Mouse (Mus musculus): ENCODE measurements around the gene Atic.

The Atic gene

DNA sequence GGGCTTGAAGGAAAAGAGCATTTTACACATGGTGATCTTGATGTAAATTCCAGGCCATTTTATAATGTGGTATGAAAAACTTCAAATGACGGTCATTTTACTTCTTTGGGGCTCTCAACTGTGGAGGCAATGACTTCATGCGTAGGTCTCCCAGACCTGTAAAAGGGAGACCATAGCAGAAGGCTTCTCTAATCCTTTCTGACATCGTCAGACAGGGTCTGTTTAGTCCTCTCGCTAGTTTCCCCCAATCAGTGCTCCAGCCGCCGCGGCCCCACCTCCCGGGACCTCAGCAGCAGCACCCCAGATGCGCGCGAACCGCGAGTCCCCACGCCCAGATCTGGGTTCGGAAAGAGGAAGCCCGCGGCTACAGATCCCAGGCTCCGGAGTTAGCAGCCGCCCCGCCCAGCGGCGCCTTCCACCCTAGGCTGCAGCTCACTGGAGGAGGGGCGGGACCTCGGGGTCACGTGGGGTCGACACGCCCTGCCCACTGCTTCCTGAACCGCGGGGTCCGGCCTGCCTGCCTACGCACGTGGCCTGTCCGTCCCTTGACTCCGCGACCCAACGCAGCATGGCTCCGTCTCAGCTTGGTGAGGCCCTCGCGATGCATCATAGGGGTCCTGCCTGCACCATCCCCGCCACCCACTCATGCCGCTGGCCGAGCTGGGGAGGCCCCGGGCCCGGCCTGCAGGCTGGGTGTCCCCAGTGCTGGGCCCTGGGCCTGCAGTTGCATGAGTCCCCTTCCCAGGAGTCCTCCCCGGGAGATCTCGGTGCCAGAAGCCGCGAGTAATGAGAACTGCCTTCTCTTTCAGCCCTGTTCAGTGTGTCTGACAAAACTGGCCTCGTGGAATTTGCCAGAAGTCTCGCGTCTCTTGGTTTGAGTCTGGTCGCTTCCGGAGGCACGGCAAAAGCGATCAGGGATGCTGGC, at the start of gene Atic:
Gene Atic (plus strand): TSS at position 463 of the 925 bp plus-strand sequence.
- peak; percentile 93 for DNase-seq (ENCODE audit: low read depth, low spot score)

DNA sequence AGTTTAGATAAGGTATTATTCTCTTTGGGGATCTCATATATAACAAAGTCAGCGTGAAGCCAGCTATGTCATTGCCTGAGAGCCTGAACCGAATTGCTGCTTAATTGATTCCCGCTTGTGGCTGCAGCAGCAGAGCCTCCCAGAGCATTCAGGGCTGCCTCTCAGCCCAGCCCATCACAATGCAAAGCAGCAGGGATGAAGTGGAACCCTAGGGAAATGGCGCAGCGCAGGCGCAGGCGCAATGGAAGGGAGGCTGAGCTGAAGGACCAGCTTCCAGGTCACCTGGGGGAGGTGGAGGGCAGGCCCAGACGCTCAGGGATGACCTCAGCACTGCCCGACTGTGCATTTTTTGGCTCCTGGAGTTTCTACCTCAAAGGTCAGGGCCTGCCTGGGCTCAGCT, 49.7 kb upstream of the Atic start:
- peak; percentile 47 for DNase-seq (ENCODE audit: low read depth, low spot score)

DNA sequence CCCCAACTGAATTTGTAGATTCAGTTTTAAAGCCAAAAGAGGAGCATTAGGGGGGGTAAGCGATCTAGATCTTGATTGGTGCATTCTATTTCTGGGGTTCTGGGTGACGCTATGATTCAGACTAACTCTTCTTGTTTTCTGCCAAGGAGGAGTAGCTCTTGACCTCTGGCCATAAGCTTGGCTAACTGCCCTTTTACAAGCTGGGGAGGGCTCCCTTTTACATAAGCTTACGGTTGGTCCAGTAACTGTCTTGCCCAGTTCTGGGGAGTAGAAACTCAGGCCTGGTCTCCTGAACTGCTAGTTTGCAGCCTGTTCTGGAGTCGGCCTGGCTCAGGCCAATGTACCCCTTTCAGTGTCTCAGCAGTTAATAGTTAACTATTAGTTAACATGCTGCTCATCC, 41.9 kb upstream of the Atic start:
- DNase-seq (ENCODE audit: low read depth, low spot score): no peak

DNA sequence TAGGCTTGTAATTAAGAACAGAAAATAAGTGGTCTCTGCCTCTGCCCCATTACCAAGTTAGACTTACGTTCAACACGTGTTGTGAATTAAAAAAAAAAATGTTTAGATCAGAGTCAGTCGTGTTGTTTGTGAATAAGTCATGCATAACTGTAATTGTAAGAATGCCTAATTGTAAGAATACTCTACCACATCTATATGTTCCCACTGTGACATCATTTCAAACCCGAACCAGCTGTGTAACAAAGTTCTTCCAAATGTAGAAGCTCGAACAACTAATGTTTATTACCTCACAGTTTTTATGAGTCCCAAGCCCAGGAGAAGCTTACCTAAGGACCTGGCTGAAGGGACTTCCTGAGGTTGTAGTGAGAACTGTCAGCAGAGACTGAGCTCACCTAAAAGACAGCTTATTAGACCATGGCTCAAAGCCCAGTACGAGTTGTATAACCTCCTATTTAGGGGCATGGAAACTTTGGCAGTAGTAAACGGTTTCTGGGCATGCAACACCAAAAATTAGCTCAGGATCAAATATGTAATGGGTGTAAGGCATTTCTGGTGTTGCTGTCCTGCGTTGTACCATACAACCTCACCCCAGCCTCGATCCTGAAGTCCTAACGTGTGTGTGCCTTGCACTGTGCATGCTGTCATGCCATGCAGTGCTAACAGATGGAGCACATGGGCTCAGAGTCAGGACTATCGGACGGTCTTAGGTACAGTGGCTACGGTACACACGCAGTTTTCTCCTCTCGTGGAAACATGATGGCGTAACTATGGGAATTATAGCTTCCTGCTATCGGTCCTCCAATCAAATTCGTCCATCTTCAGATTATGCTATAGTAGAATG, 27.9 kb upstream of the Atic start:
- no peak for DNase-seq (ENCODE audit: low read depth, low spot score)

DNA sequence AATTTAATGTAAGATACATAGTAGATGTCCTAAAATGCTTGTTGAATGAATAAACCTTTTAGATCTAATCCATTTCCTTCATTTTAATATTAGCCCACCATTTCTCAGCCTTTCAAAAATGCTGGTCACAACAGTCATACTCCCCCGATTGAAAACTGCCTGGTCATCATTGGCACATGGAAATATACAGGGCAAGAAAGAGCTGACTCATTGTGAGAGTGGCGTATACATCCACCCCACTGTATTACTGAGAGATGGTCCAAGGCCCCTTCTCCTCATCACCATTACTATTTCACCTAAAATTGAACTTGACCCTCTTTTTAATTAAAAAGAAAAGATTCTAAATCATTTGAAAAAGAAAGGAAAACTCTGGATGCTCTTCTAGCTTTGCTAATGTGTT, 26.2 kb upstream of the Atic start:
- no peak for DNase-seq (ENCODE audit: low read depth, low spot score)

DNA sequence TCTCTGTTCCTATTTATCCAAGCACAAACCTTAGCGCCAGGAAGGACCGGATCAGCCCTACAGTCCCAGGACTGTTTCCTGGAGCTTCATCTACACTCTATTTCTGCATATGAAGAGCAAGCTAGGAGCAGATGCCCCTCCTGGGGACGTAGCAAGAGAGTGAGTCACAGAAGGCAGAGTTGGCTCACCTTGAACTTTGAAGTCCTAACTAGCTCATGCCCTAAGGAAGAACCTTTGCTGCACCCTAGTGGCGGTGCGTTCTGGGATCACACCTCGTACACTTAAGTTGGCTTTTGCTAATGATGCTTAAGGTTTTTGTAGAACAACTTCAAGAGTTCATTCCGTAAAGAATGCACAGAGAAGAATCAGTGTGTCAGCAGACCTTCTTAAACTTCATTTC, 25.3 kb upstream of the Atic start:
- DNase-seq (ENCODE audit: low read depth, low spot score): peak; percentile 58

DNA sequence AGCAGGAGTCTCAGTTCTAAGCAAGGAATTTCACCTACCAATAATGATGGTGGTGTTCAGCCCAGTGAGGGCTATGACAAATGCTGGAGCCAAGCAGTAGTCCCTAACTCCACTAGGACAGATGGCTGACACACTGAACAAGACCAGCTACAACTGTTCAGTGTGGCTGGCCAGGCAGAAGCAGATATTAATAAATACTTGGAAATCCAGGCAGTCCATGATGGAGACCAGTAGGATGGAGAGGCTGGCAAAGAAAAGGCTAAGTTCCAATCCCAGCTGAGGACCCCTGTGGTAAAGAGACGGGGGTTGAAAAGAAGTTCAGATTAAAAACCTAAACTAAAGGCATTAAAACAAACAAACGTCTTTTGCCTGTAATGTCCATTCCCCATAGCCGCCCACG, 17.3 kb upstream of the Atic start:
- DNase-seq (ENCODE audit: low read depth, low spot score): no peak

DNA sequence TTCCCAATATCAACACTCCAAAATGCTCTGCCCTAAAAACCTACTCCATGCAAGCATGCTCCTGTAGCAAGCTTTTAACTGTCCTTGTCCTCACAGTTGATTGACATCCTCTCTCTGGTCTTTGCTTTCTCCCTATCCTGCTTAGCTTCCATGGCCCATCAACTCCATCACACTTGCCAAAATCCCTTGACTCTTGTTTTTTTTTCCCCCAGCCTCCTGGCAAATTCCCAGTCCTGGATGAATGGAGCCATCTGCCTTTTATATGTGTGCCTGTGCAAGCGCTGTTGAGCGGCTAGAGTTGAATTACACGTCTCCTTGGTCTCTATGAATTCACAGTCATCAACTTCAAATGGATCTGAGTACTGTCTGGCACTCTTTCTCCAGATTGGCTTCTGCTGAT, 16.5 kb upstream of the Atic start:
- no peak for DNase-seq (ENCODE audit: low read depth, low spot score)

DNA sequence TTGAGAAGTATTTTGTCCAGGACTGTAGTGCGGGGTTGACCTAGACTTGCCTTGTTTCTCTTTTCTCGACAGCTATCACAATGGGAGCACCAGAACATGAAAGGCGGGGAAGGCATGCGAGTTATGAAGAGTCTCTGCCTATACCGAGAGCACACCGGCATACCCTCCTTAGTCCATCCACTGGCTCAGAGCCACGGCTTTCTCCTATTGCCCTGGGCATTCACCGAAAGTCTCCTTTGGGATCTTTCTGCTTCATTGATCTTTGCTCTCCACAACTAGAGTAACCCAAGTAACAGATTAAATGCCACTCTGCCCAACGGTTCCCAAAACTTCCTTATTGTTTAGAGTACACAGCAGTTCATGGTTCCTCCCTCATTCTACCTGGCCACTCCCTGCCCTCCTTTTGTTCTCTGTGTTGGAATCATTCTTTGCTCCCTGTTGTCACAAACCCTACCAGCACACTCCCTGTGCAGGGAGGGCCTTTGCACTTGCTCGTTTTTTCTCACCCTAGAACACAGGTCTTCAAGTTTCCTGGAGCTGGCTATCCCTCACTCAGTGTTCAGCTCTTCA, 6.2 kb upstream of the Atic start:
- DNase-seq (ENCODE audit: low read depth, low spot score): no peak

DNA sequence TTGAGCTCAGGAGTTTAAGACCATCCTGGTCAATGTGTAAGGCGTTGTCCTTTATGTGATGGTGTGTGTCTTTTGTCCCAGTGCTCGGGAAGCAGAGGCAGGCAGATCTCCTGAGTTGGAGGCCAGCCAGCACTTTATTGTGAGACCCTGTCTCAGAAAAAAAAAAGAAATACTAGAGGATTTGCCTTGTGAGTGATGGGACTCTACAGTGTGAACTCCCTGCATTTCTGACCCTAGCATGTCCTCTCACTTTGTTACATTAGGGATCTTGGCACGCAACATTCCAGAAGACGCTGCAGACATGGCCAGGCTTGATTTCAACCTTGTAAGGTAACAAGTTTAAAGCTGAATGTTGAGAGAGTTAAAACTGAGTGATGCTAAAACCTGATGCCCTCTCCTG, 3.7 kb downstream of the Atic start:
- no peak for DNase-seq (ENCODE audit: low read depth, low spot score)

DNA sequence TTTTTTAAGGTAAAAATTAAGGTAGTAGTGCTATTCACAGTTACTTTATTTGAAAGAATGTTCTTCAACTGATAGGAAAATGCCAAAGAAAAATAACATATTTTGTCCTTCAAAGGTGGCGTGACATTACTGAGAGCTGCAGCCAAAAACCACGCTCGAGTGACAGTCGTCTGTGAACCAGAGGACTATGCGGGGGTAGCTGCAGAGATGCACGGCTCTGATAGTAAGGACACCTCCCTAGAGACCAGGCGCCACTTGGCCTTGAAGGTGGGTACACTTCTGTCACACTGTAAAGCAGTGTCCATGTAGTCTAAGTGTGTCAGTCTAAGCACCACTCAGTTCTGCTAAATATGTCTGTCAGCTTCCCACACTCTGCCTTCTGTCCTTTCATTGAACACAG, 7.3 kb downstream of the Atic start:
- DNase-seq (ENCODE audit: low read depth, low spot score): no peak

DNA sequence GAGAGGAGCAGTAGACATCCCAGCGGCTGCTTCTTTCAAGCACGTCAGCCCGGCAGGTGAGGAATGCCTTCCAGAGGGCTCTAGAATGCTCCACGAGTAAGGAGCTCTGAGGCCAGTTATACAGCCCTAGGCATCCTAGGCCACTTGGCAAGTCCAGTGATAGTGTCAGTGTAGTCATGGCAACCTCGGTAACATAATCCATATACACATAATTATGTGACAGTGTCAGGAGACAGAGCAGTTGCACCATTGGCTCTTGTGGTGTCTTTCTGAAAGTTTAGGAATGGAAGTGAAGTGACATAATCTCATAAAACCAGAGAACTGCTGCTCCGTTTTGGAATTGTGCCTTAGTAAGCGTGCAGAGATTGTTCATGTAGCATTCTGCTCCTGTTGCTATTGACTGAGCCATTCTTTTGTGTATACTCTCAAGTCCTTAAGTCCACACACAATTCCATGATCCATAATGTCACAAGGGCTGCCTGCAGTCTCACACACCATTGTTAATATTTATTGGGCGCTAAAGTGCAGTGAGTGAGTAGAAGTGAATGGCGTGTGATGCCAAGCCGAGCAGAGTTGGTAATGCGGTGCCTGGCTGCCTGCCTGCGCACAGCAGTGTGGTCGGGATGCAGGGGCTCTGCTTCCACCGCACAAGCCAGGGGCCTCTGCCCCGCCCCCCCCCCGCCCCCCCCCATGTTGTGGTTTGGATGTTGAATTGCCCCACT, 11.1 kb downstream of the Atic start:
- DNase-seq (ENCODE audit: low read depth, low spot score): no peak

DNA sequence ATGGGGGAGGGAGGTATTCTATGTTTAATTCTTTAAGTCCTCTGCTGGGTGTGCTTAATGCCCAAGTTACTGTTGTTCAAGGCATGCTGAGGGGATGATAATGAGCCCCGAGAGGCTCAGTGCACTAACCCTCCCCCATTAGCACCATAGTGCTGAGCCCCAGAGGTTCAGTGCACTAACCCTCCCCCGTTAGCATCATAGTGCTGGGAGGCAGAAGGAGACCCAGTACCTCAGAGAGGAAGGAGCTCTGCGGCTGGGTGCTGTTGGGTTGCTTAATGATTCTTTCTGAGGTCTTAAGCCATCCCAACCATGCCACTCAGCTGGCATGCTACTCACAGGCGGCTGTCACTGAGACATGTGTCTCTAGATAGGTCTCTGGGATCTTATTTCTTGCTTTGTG, 13.2 kb downstream of the Atic start:
- no peak for DNase-seq (ENCODE audit: low read depth, low spot score)

DNA sequence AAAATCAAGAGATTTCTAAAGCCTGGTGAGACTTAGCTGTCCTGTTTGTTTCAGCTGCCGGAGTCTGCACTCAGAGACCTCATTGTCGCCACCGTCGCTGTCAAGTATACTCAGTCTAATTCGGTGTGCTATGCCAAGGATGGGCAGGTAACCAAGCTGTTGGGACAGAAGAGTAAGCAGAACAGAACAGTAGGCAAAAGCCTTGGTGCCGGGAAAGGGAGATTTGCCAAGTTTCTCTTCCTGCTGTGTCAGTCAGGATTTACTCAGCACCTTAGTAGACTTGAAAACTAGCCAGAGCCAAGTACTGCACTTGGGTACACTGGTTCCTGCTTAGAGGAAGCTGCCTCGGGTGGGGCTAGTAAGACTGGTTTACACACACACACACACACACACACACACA, 19.0 kb downstream of the Atic start:
- DNase-seq (ENCODE audit: low read depth, low spot score): no peak

DNA sequence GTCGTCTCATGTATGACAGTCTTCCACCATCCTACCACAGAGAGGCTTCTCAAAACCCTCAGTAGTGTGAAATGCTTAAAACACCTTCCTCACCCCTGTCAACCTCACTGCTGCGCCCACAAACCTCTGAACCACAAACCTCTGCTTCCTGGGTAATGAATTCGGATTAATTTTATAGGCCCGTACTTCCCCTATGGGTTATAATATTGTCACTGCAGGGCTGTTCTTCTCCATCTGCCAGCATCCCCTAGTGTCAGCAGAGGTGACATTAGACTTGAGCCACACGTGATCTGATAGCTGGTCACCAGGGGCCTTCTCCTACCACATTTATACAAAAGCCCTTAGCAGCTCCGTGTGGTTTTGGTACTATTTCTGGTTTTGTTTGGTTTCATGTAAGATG, 19.9 kb downstream of the Atic start:
- no peak for DNase-seq (ENCODE audit: low read depth, low spot score)

DNA sequence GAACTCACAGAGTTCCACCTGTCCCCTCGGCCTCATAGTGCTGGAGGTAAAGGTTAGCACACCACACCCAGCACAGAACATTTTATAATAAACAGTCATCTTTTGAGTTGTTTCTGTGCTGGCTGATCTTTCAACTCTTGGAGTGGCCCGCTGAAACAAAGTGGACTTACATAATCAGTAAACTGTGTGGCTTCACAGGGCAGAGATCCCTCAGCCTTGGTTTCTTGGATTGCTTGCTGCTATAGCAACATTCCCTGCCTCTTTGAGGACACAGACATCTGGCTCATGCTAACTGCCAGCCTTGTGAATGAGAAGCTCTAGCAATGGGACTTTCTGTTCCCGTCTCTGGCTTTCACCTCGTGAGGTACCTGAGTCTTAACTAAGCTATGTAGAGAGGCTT, 22.6 kb downstream of the Atic start:
- no peak for DNase-seq (ENCODE audit: low read depth, low spot score)

DNA sequence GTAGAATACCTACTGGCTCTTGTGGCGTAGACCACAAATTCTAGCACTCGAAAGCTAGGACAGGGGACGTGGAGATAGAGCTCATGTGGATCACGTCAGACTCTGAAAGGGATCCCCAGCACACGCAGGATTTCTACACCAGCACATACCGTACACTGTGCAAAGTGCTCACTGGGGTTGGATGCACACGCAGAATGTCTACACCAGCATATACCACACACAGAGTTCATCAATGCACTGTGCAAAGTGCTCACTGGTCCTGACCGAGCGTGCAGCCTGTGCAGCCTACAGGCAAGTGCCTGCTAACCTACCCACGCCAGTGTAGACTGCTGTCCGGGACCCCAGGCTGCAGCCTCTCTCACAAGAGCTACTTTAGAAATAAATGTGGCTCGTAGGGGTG, 23.5 kb downstream of the Atic start:
- DNase-seq (ENCODE audit: low read depth, low spot score): no peak

DNA sequence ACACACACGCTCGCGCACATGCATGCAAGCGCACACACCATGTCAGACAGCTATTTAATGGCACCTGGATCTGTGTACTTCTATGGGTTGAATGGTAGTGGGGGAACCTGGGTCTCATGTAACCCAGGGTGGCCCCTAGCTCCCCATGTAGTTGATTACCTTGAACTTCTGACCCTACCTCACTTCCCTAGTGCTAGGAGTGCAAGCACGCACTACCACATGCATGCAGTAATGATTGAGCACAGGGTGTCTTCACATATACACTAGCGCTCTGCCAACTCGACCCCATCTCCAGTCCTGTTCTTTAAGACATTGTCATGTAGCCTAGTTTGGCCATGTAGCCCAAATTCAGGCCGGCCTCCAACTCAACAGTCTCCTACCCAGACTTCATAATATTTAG, 26.4 kb downstream of the Atic start:
- DNase-seq (ENCODE audit: low read depth, low spot score): no peak

DNA sequence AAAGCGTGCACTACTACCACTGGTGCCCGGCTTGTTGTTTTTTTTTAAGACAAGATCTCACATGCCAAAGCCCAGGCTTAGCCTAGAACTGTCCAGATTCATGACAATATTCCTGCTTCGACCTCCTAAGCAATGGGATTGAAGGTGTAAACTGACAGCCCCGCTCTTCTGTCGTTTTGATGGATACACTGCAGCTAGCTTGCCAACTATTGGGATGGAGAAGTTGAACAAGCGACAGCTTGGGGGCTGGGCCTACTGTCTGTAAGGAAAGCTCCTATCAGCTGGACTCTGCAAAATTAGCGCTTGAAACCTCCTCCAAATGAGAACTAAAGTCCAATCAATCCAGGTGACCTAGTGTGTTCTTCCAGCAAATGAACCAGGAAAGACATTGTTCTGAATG, 26.9 kb downstream of the Atic start:
- DNase-seq (ENCODE audit: low read depth, low spot score): no peak

DNA sequence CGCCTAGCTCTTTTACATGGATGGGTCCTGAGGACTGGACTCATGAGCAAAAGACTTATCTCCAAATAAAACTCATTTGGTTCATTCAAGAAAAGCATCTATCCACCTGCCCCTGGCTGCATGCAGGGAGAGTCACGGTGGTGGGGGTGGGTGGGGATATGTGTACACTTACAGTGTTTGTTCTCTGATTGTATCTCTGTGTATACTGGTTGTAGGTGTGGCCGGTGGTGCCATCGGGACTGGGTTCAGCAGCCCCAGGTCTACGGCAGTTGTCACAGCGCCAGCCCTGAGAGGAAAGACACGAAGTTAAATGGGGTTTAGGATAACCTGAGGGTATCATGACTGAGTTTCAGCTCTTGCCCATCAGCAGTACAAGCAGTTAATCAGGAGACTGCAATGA, 29.7 kb downstream of the Atic start:
- DNase-seq (ENCODE audit: low read depth, low spot score): no peak

DNA sequence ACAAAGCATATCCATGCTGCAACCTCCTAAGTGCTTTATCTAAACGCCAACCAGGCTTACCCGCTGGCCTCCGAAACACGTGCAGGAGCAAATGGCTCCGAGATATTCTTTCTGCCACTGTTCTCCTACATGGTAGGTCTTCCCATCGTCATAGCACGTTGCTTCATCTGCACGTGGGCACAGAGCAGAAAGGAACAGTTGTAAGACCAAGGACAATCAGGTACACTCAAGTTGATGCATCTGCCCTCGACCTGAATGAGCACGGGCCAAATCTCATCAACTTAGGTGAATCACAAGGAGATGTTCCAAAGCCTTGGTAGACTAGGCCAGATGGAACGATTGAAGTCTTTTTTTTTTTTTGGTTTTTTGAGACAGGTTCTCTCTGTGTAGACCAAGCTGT, 33.1 kb downstream of the Atic start:
- no peak for DNase-seq (ENCODE audit: low read depth, low spot score)

DNA sequence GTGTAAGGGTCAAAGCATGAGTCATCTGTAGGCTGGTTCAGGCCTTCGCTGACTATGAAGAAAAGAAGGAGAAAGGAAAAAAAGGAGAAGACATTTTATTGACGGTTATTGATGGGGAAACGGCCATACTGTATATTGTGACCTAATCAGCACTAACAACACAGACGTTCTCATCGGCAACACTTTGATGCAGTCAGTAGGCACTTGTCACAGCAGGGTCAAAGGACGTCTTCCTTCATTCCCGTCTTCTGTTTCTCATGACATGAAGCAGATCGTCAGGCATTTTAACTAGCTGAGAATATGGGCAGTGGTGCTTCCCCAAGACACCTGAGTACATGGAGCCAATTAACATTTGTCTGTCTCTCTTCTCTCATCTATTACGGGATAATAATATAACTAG, 36.2 kb downstream of the Atic start:
- no peak for DNase-seq (ENCODE audit: low read depth, low spot score)
